Mouse (Mus musculus): ENCODE measurements at regions not wholly inside any gene's neighbourhood (a gene's known extent, or its start where the extent isn't known, plus 50 kb on each side); places are given as distances from the start of the nearest gene placed in this dataset.

DNA sequence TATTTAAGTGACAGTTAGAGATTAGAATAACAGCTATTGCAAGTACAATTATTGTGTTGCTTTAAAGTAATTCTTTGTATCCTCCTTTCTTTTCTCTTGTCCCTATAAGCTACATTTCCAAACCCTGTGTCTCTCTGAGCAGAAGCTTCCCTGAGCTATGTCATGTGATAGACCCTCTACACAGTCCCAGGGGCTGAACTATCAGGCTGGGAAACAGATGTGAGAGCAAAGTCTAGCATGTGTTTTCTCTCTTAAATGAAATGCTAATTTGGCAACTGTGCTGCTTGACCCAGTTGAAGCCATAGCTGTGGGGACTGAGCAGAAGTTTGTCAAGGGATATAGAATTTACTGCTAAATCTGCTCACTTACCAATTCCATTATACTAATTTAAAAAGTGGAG is 1389.9 kb downstream of the Defb40 start:
- TF ChIP-seq POLR2A (IDR thresholded peaks at IDR 0.05; ENCODE audit: control insufficient read depth, low read depth, low read length) = no peak
- TF ChIP-seq CTCF (IDR thresholded peaks at IDR 0.05; ENCODE audit: control insufficient read depth, insufficient read depth, insufficient replicate concordance, low read depth, low read length) = no peak
